Mouse (Mus musculus) bone marrow macrophage, adult 2 months (primary cell): ENCODE measurements around the gene Efcab11.

Experiments used
- CTCF ChIP-seq: IDR thresholded peaks from 2 replicates; pipeline ENCODE4 v1.5.1; 2012; ENCODE audit warnings: low read depth, mild to moderate bottlenecking, low read length, moderate library complexity
- POLR2A ChIP-seq: IDR thresholded peaks from 2 replicates; pipeline ENCODE4 v1.6.1; 2012; ENCODE audit warnings: mild to moderate bottlenecking, low read depth, low read length, borderline replicate concordance

- TF ChIP-seq CTCF = no peak
- no peak for TF ChIP-seq POLR2A
Measured at GRCm38 (mm10) chr12:99765979-99766378, 118.3 kb downstream of the Efcab11 start.
